ENCODE assay signal across 10 mouse cellular contexts in the genomic region with DNA sequence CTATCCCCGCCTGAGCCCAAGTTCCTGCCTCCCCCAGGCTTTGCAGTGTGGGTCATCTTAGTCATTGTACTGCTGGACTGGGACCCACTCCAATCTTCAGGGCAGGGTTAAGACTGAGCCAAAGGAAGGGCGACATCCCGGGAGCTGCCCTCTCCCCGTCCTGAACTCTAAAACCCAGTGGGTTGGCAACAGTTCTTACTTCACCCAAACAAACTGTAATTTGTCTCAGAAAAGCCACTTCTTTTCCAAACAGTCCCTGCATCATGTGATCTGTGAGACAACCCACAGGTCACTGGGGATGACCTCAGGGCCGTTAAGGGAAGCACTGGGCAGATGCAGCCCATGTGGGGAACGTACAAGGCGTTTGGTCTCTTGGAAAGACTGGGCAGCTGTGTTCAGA. TPM values are rescaled to one million over a fixed set of nuclear protein-coding genes. Genes with fewer than 3 reads are reported as not detected.
DNase-seq lines count a peak whose midpoint lies in the region.
"Had no signal": no experiment of that assay in that cellular context is flagged by ENCODE, and none has a peak within 500 bp of the region (broad histone marks: within the 10 kb centered on the region; RNA-seq: fewer than 3 reads in every experiment).

No protein-coding gene starts in this region.

- peak overlapping the region; percentile 51 for H3K27ac ChIP-seq in brown adipose tissue, adult 24 weeks (replicated peaks; ENCODE audit: low read depth, low read length)
- H3K27ac ChIP-seq: neural tube, embryonic 12.5 days had no signal

- DNase-seq in embryo, embryonic 10.5 days (ENCODE audit: low spot score) = peak; percentile 52
- DNase-seq in embryo, embryonic 9.5 days (ENCODE audit: extremely low spot score) = no peak
- DNase-seq in kidney, postnatal 10 days = peak; percentile 73
- DNase-seq in lung, postnatal 4 days = peak; percentile 75 to 91
- DNase-seq in right cerebral cortex, postnatal 25 days = no peak
- no peak for DNase-seq in urinary bladder, adult 18-20 months (ENCODE audit: low spot score in 2 of 2)
- DNase-seq in gastrocnemius, postnatal 4 days (ENCODE audit: low spot score in 2 of 2) = no peak
- DNase-seq: gastrocnemius, postnatal 14 days had no signal

- no peak overlapping the region for H3K4me3 ChIP-seq in brown adipose tissue, adult 24 weeks (ENCODE audit: insufficient read depth, low read depth, low read length)
- H3K4me3 ChIP-seq: neural tube, embryonic 12.5 days had no signal

- peaks cover 71% of the 10 kb centered on the region for H3K4me1 ChIP-seq in brown adipose tissue, adult 24 weeks (ENCODE audit: control insufficient read depth, insufficient read depth, insufficient read length, low read length)

RNA-seq across cellular contexts. Expression of a gene that starts 10.0 kb away (rescaled TPM):
- 66.0 and 82.7 TPM in 2 replicates for polyA plus RNA-seq in brown adipose tissue, adult 24 weeks (2012; ENCODE audit: insufficient read depth, insufficient read length, missing spikeins)
- 100 to 1,000 TPM in 1 of 2 experiments, 10 to 100 TPM in 1; 81.0 to 130 TPM for total RNA-seq in gastrocnemius, postnatal 4 days (2021)

Comparison
In these comparisons a context has a peak if more than half of its experiments do, and no peak if none do; other contexts are left out.
1. DNase-seq: peak in embryo, embryonic 10.5 days (single experiment), kidney, postnatal 10 days (single experiment) and lung, postnatal 4 days (2 of 2); none in embryo, embryonic 9.5 days (single experiment), right cerebral cortex, postnatal 25 days (single experiment), urinary bladder, adult 18-20 months (0 of 2) and gastrocnemius, postnatal 4 days (0 of 2).